Mouse (Mus musculus) heart, embryonic 11.5 days (tissue): Measurements from ENCODE around the gene Ppp1r15b. TPM values are rescaled to one million over a fixed set of nuclear protein-coding genes. Genes with fewer than 3 reads are reported as not detected.

Experiments used
- ATAC-seq: fragments of 200-750 bp; cut with Nextera tagmentation; replicated peaks from 2 replicates; pipeline ENCODE4 v1.8.0; 2017; ENCODE audit warnings: moderate library complexity; ENCODE audit not compliant: insufficient number of reproducible peaks, low FRiP score, low TSS enrichment
- H3K27ac ChIP-seq: fragments of 300-500 bp; sonication (generic); 2 replicates; pipeline ENCODE4 v1.5.1; 2014; ENCODE audit warnings: mild to moderate bottlenecking, low read depth, low read length
- H3K27me3 ChIP-seq: fragments of 300-500 bp; sonication (generic); 2 replicates; pipeline ENCODE4 v1.6.1; 2014; ENCODE audit warnings: mild to moderate bottlenecking, low read length, mixed read lengths; ENCODE audit not compliant: control insufficient read depth, insufficient read depth
- H3K36me3 ChIP-seq: fragments of 300-500 bp; sonication (generic); 2 replicates; pipeline ENCODE4 v1.6.1; 2014; ENCODE audit warnings: mild to moderate bottlenecking, low read length, moderate library complexity, mixed read lengths; ENCODE audit not compliant: control insufficient read depth, insufficient read depth
- H3K4me1 ChIP-seq: fragments of 300-500 bp; sonication (generic); 2 replicates; pipeline ENCODE4 v1.6.1; 2014; ENCODE audit warnings: low read length; ENCODE audit not compliant: control insufficient read depth, insufficient read depth
- H3K4me2 ChIP-seq: fragments of 300-500 bp; sonication (generic); 2 replicates; pipeline ENCODE4 v1.6.1; 2014; ENCODE audit warnings: mild to moderate bottlenecking, moderate library complexity
- H3K4me3 ChIP-seq: fragments of 300-500 bp; sonication (generic); 2 replicates; pipeline ENCODE4 v1.5.1; 2014; ENCODE audit warnings: low read depth, low read length
- H3K9ac ChIP-seq: fragments of 300-500 bp; sonication (generic); 2 replicates; pipeline ENCODE4 v1.6.1; 2014; ENCODE audit warnings: mild to moderate bottlenecking, low read depth, low read length, moderate library complexity
- H3K9me3 ChIP-seq: fragments of 300-500 bp; sonication (generic); replicated peaks from 2 replicates; pipeline ENCODE4 v1.6.1; 2016; ENCODE audit warnings: low read length; ENCODE audit not compliant: control insufficient read depth
- WGBS: fragments of 180-500 bp; shearing (Covaris S2); extraction: QIAGEN DNeasy Blood & Tissue Kit; methylation state at CpG from one replicate; pipeline ENCODE4 v1.1.7; 2014; ENCODE audit not compliant: insufficient replicate concordance; 5-methylcytosine and 5-hydroxymethylcytosine counted together
- polyA plus RNA-seq: library from polyadenylated mRNA; unstranded; fragments of >200 nt; fragmentation: Nextera tagmentation; extraction: Ambion mirVana; gene quantifications from 2 replicates; pipeline ENCODE4 v1.2.1, GENCODE M21; 2014

Gene Ppp1r15b
- polyA plus RNA-seq: 33.6 and 40.8 TPM in 2 replicates

GRCm38 (mm10) chr1:133130638-133131560, at the start of gene Ppp1r15b:
Gene Ppp1r15b, plus strand, starts transcription at chr1:133131143.
- no peaks in the 10 kb centered on the region for H3K9me3 ChIP-seq
- peak within 1 kb of the TSS; percentile 99 for H3K27ac ChIP-seq
- H3K4me3 ChIP-seq: peak within 1 kb of the TSS; percentile 99
- ATAC-seq: peak; percentile 98
- H3K9ac ChIP-seq: peak within 1 kb of the TSS; percentile 99
- 1% methylated on average over 72 of the region's 72 CpGs for WGBS
- H3K36me3 ChIP-seq: no peaks in the 10 kb centered on the region
- peak within 1 kb of the TSS; percentile 84 for H3K4me2 ChIP-seq
- H3K4me1 ChIP-seq: peaks cover 10% of the 10 kb centered on the region
- no peaks in the 10 kb centered on the region for H3K27me3 ChIP-seq

GRCm38 (mm10) chr1:133083003-133083546, 47.9 kb upstream of the Ppp1r15b start:
- H3K4me1 ChIP-seq: peaks cover 15% of the 10 kb centered on the region
- H3K27me3 ChIP-seq: no peaks in the 10 kb centered on the region
- H3K9ac ChIP-seq: no peak overlapping the region
- peaks cover 2% of the 10 kb centered on the region; the same call in 1 of the 2 replicates for H3K36me3 ChIP-seq
- H3K9me3 ChIP-seq: no peaks in the 10 kb centered on the region
- H3K4me3 ChIP-seq: no peak overlapping the region
- H3K4me2 ChIP-seq: no peak overlapping the region
- 0 out of 2 replicates have a peak overlapping the region, but pooled peaks have one; percentile 64 for H3K27ac ChIP-seq
- WGBS: 91% methylated on average over 5 of the region's 5 CpGs
- no peak for ATAC-seq

GRCm38 (mm10) chr1:133083942-133084625, 46.9 kb upstream of the Ppp1r15b start:
- peak; percentile 54 for ATAC-seq
- Histone ChIP-seq H3K4me3 (no peak overlapping the region), H3K27me3 (no peaks in the 10 kb centered on the region), H3K9ac (peak overlapping the region; percentile 52; the same call in 1 of the 2 replicates), H3K36me3 (peaks cover 2% of the 10 kb centered on the region), H3K4me1 (peaks cover 15% of the 10 kb centered on the region), H3K27ac (peak overlapping the region; percentile 64), H3K4me2 (peak overlapping the region; percentile 45), H3K9me3 (no peaks in the 10 kb centered on the region)
- WGBS: 33% methylated on average over 11 of the region's 11 CpGs

- H3K27ac ChIP-seq: no peak overlapping the region
- peak overlapping the region; percentile 45 for H3K4me2 ChIP-seq
- WGBS: 72% methylated on average over 14 of the region's 14 CpGs
Observed at GRCm38 (mm10) chr1:133084708-133085416, 46.1 kb upstream of the Ppp1r15b start.

GRCm38 (mm10) chr1:133085417-133085742, 45.6 kb upstream of the Ppp1r15b start:
- Histone ChIP-seq H3K27me3 (no peaks in the 10 kb centered on the region), H3K4me3 (no peak overlapping the region), H3K4me1 (peaks cover 15% of the 10 kb centered on the region), H3K36me3 (peaks cover 11% of the 10 kb centered on the region), H3K4me2 (no peak overlapping the region), H3K27ac (no peak overlapping the region), H3K9me3 (no peaks in the 10 kb centered on the region), H3K9ac (no peak overlapping the region)
- 88% methylated on average over 8 of the region's 8 CpGs for WGBS
- no peak for ATAC-seq

More at GRCm38 (mm10) chr1:133084708-133085416, 46.1 kb upstream of the Ppp1r15b start:
- Histone ChIP-seq H3K4me1 (peaks cover 15% of the 10 kb centered on the region), H3K36me3 (peaks cover 5% of the 10 kb centered on the region), H3K9me3 (no peaks in the 10 kb centered on the region), H3K4me3 (no peak overlapping the region), H3K9ac (no peak overlapping the region), H3K27me3 (no peaks in the 10 kb centered on the region)
- no peak for ATAC-seq

- ATAC-seq: no peak
- H3K4me3 ChIP-seq: no peak overlapping the region
- H3K4me1 ChIP-seq: peaks cover 15% of the 10 kb centered on the region
- no peaks in the 10 kb centered on the region for H3K9me3 ChIP-seq
- no peak overlapping the region for H3K9ac ChIP-seq
- no peaks in the 10 kb centered on the region for H3K27me3 ChIP-seq
- 88% methylated on average over 10 of the region's 10 CpGs for WGBS
- peaks cover 15% of the 10 kb centered on the region for H3K36me3 ChIP-seq
- H3K27ac ChIP-seq: no peak overlapping the region
- H3K4me2 ChIP-seq: no peak overlapping the region
Observed at GRCm38 (mm10) chr1:133086804-133087203, 44.1 kb upstream of the Ppp1r15b start.

GRCm38 (mm10) chr1:133087206-133087905, 43.6 kb upstream of the Ppp1r15b start:
- no peak overlapping the region for H3K9ac ChIP-seq
- WGBS: 36% methylated on average over 7 of the region's 7 CpGs
- H3K9me3 ChIP-seq: no peaks in the 10 kb centered on the region
- peaks cover 15% of the 10 kb centered on the region for H3K36me3 ChIP-seq
- no peak overlapping the region for H3K4me3 ChIP-seq
- H3K27me3 ChIP-seq: no peaks in the 10 kb centered on the region
- no peak for ATAC-seq
- no peak overlapping the region for H3K27ac ChIP-seq
- H3K4me2 ChIP-seq: no peak overlapping the region
- H3K4me1 ChIP-seq: peaks cover 15% of the 10 kb centered on the region
